Mouse (Mus musculus): ENCODE measurements around the gene Slit1. TPM values are rescaled to one million over a fixed set of nuclear protein-coding genes. Genes with fewer than 3 reads are reported as not detected.

Slit1 gene
- total RNA-seq, 2 experiments from 2014 or later, result not detected

- DNase-seq, result no peak
Measured at GRCm38 (mm10) chr19:41651967-41652366, 91.5 kb downstream of the Slit1 start.

- DNase-seq, result no peak
Measured at GRCm38 (mm10) chr19:41649394-41649793, 94.1 kb downstream of the Slit1 start.

GRCm38 (mm10) chr19:41646947-41647631 lies 96.4 kb downstream of the Slit1 start:
- peak; percentile 81 for DNase-seq

GRCm38 (mm10) chr19:41643010-41643409 lies 100.5 kb downstream of the Slit1 start:
- DNase-seq, result no peak

GRCm38 (mm10) chr19:41634999-41635398 lies 108.5 kb downstream of the Slit1 start:
- no peak for DNase-seq

GRCm38 (mm10) chr19:41634099-41634498 lies 109.4 kb downstream of the Slit1 start:
- no peak for DNase-seq

- peak; percentile 71 for DNase-seq
Measured at GRCm38 (mm10) chr19:41629532-41629931, 113.9 kb downstream of the Slit1 start.

- no peak for DNase-seq
Measured at GRCm38 (mm10) chr19:41628970-41629369, 114.5 kb downstream of the Slit1 start.

- DNase-seq, result no peak
Measured at GRCm38 (mm10) chr19:41620366-41621092, 122.9 kb downstream of the Slit1 start.

- DNase-seq, result peak; percentile 62
Measured at GRCm38 (mm10) chr19:41618771-41619385, 124.6 kb downstream of the Slit1 start.

GRCm38 (mm10) chr19:41618153-41618657 lies 125.3 kb downstream of the Slit1 start:
- DNase-seq, result no peak

GRCm38 (mm10) chr19:41617102-41617501 lies 126.4 kb downstream of the Slit1 start:
- DNase-seq, result no peak

GRCm38 (mm10) chr19:41616274-41616673 lies 127.2 kb downstream of the Slit1 start:
- no peak for DNase-seq

GRCm38 (mm10) chr19:41615606-41616224 lies 127.8 kb downstream of the Slit1 start:
- no peak for DNase-seq

- DNase-seq, result no peak
Measured at GRCm38 (mm10) chr19:41613325-41614087, 130.0 kb downstream of the Slit1 start.

GRCm38 (mm10) chr19:41611683-41612082 lies 131.8 kb downstream of the Slit1 start:
- no peak for DNase-seq

- no peak for DNase-seq
Measured at GRCm38 (mm10) chr19:41606208-41606987, 137.1 kb downstream of the Slit1 start.

GRCm38 (mm10) chr19:41600647-41601046 lies 142.8 kb downstream of the Slit1 start:
- no peak for DNase-seq

- peak; percentile 50 for DNase-seq
Measured at GRCm38 (mm10) chr19:41597170-41597894, 146.1 kb downstream of the Slit1 start.

- no peak for DNase-seq
Measured at GRCm38 (mm10) chr19:41591808-41592207, 151.7 kb downstream of the Slit1 start.

- DNase-seq, result no peak
Measured at GRCm38 (mm10) chr19:41589681-41590080, 153.8 kb downstream of the Slit1 start.

Measured in heart, postnatal 4 days (tissue).